Mouse (Mus musculus) erythroblast, adult 5-6 weeks (primary cell): ENCODE data around the gene Sco2. TPM values are rescaled to one million over a fixed set of nuclear protein-coding genes. Genes with fewer than 3 reads are reported as not detected.

Source experiments
- ATAC-seq: replicated peaks from 2 replicates; pipeline ENCODE4 v1.8.0; 2016; ENCODE audit warnings: moderate number of reproducible peaks, mild to moderate bottlenecking, moderate TSS enrichment, inconsistent platforms; ENCODE audit not compliant: poor library complexity, low FRiP score, severe bottlenecking
- total RNA-seq, 2 experiments: library from RNA; stranded (forward) in 1 of 2; stranded (reverse) in 1 of 2; fragments of 150-400 nt in 1 of 2; fragments of 200-764, 138-1000 nt in 1 of 2; gene quantifications; 2 replicates each; pipeline versions ENCODE4 v1.2.3 to v1.2.4; 2015 to 2017; ENCODE audit warnings: low replicate concordance in 2 of 2

The Sco2 gene
- total RNA-seq (2015; ENCODE audit: low replicate concordance): 1.3 and 5.2 TPM in 2 replicates
- 0.68 and 2.1 TPM in 2 replicates for total RNA-seq (2017; ENCODE audit: low replicate concordance)

DNA sequence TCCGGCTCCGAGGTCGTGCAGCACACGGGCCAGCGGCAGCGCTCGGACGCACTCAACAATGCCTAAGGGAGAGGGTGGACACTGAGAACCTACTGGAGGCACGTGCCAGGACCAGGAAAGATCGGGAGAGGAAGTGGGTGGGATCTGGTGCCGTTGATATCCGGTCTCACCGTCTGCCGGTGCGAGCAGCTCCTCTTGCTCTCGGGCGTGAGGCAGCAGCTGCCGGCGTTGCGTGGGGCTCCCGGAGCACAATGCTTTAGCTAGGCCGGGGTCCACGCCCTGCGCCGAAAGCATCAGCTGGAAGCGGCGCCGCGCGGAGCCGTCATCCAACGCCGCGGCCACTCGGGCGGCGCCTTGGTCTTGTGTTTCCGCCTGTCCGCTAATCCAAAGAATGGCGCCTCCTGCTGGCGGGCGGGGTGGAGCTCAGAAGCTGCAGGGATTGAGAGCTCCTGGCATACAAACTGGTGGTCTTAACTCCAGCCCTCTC is at the start of gene Sco2:
Gene Sco2 (minus strand): TSS at position 85 of the 487 bp plus-strand sequence.
- peak; percentile 70 for ATAC-seq

- ATAC-seq: no peak
Measured at GRCm38 (mm10) chr15:89421938-89422337, 48.3 kb upstream of the Sco2 start.

GRCm38 (mm10) chr15:89415282-89415681 is 41.6 kb upstream of the Sco2 start:
- ATAC-seq: no peak

- ATAC-seq: no peak; the same call in 1 of the 2 replicates
Measured at GRCm38 (mm10) chr15:89410118-89410517, 36.5 kb upstream of the Sco2 start, which contains the start of gene Syce3. TSS of gene Syce3 (minus strand) at chr15:89410503.

DNA sequence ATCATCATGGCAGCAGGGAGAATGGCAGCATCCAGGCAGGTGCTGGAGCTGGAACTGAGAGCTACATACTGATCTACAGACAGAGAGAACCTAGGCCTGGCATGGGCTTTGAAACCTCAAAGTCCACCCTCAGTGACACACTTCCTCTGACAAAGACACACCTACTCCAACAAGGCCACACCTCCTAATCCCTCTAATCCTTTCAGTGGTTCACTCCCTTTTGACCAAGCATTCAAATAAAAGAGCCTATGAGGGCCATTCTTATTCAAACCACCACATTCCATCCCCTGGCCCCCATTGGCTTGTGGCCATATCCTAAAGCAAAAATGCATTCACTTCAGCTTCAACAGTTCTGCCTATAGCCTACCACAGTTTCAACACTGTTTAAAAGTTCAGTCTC is 33.0 kb upstream of the Sco2 start:
- ATAC-seq: no peak

DNA sequence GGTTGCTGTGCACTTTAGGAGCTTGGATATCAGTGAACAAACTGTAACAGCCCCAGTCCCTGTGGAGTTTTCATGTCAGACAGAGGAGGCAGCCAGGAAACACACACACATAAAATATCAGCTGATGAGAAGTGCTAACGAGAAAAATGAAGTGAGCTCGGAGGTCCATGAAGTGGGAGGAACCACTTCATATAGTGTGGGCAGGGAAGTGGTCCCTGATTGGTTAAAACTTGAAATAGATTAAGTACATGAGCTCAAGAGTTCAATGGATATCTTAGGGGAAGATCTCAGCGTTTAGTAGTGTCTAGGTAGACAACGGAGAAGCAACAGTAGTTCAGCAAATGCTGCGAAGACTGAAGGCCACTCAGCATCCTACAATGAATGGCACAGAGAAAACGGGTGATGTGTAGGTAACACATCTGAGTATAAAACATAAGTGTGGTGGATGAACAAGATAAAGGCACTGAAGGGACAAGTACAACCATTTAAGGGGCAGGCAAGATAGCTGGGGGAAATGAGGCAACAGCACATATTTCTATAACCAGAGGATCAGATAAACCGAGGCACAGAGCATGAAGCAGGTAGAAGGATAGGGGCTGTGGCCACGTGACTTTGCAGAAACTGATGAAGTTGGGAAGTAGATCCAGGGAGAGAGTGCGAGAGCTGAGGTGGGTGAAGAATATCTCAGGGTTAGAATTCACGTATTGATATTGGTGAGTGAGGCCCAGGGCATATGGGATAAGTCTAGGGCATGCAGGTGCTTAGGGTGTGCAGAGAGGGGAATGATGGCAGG is 31.4 kb upstream of the Sco2 start:
- no peak for ATAC-seq

DNA sequence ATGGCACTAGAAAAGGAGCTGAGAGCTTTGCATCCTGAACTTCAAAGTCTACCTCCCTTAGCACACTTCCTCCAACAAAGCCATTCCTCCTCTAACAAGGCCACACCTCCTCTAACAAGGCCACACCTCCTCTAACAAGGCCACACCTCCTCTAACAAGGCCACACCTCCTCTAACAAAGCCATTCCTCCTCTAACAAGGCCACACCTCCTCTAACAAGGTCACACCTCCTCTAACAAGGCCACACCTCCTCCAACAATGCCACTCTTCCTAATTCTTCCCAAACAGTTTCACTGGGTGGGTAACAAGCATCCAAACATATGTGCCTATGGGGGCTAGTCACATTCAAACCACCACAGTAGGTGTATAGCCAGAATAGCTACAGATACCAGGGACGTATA is 28.8 kb upstream of the Sco2 start:
- ATAC-seq: no peak

DNA sequence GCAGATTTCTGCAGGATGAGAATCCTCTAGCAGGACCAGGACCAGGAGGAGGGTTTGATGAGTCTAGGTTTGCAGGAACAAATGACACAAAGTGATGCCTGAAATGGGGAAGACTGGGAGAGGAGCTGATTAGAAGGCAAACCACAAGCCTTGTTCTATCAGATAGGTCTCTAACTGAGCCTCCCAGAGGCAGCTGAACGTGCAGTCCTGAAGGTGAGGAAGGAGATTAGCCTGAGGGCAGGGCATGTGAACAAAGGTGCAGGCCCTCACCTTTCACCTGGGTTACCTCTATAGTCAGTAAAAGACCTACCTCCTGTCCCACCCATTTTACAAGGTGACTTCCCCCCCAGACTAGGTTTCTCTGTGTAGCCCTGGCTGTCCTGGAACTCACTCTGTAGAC is 26.1 kb upstream of the Sco2 start:
- ATAC-seq: no peak

GRCm38 (mm10) chr15:89398146-89398545 is 24.5 kb upstream of the Sco2 start:
- no peak for ATAC-seq

DNA sequence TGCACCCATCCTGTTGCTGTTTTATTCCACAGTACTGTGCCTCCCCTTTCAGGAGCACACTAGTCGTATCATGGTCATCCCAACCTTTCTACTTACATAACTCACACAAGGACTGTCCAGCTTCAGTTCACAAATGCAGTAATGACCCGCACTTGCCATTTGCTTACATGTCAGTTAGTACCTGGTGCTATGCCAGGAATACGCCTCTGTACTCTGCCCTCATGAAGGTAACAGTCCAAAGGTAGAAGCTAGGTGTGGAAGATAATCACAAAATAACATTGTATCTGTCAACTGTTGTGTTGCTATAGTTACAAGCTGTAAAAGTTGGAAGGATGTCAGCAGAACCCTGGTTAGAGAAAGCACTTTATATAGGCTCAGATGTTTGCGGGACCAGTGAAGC is 23.2 kb upstream of the Sco2 start:
- ATAC-seq: no peak

GRCm38 (mm10) chr15:89390081-89390480 is 16.4 kb upstream of the Sco2 start:
- ATAC-seq: no peak

DNA sequence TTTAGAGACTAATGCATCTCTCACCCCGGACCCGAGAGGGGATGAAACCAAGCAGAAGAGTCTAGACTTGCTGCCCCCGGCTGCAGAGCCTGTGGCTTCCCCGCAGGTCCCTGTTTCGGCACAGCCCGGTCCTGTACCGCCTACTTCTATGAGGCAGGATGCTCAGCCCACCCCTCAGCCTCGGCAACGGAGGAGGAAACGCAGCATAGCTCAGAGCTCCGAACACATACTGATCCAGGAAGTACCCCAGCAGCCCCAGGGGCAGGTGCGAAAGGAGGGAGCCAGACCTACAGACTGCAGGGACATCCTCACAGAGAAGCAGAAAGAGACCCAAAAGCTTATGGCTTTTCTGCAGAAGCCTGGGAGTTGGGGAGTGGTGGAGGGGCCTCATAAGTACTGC is 13.5 kb upstream of the Sco2 start:
- no peak for ATAC-seq

- ATAC-seq: no peak
Measured at GRCm38 (mm10) chr15:89384617-89385016, 11.0 kb upstream of the Sco2 start, which contains the start of gene Klhdc7b. TSS of gene Klhdc7b (plus strand) at chr15:89384917.

DNA sequence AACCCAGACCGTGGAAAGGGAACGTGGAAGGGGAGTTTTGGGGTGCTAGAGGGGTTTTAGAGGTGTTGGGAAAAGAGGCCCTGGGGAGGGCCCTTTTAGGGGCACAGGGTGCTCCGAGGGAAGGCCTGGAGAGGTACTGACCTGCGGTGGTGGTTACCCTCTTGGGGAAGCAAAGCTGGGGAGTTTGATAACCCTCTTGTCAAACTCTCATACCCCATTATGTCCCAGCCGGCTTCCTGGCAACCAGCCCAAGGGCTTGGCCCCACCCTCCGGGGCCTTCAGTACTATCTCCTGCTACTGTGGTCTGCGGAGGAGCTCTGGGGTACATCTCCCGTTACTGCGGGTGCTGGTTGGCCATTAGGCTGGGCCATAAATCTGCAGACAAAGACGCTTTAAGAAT is 5.8 kb upstream of the Sco2 start:
- ATAC-seq: no peak

- ATAC-seq: no peak
Measured at GRCm38 (mm10) chr15:89378831-89379401, 5.3 kb upstream of the Sco2 start, which contains the start of gene Odf3b. TSS of gene Odf3b (minus strand) at chr15:89379282.

GRCm38 (mm10) chr15:89377938-89378828 is 4.5 kb upstream of the Sco2 start:
- ATAC-seq: no peak

- no peak for ATAC-seq
Measured at GRCm38 (mm10) chr15:89377362-89377761, 3.7 kb upstream of the Sco2 start.

DNA sequence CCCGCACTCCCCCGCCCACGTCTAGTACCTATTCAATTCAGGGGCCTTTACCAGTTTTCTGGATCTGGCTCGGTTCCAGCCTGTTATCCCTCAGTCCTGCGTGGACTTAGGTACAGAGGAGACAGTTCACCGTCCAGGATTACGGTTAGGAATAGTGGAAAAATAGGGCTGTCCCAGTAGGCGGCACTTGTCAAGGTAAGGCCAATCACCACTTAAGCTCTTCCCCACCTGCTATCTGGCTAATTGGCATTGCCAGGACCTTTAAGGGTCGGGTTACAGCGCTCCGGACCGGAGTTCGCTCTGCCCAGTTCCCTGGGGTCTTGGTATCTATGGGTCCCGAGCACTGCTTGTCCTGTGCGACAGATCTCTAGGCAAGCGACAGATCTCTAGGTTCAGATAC is 3.3 kb upstream of the Sco2 start, which contains the start of gene Tymp:
Gene Tymp (minus strand): TSS at position 83 of the 400 bp plus-strand sequence.
- no peak for ATAC-seq

GRCm38 (mm10) chr15:89376040-89376439 is 2.4 kb upstream of the Sco2 start:
- no peak for ATAC-seq
